Mouse (Mus musculus): ENCODE results near the gene Kcns3.

GRCm38 (mm10) chr12:11149121-11149420 is 1.8 kb downstream of the Kcns3 start:
- TF ChIP-seq CTCF (conservative IDR thresholded peaks at IDR 0.05; ENCODE audit: low read length) (no peak), NANOG (IDR thresholded peaks at IDR 0.05; ENCODE audit: borderline replicate concordance, low read length) (no peak), POU5F1 (IDR thresholded peaks at IDR 0.05; ENCODE audit: borderline replicate concordance, low read length) (no peak)
